Mouse (Mus musculus) hindbrain, postnatal 0 days (tissue): ENCODE data around the gene Zbtb48. TPM values are rescaled to one million over a fixed set of nuclear protein-coding genes. Genes with fewer than 3 reads are reported as not detected.
A peak's percentile ranks its signal among the peaks of the same experiment; 100 is the strongest.

ENCODE experiments used
- ATAC-seq: fragments of 200-750 bp; cut with Nextera tagmentation; 2 replicates; pipeline ENCODE4 v1.8.0; 2017; ENCODE audit warnings: mild to moderate bottlenecking, moderate TSS enrichment, moderate library complexity
- DNase-seq: peaks from one replicate; pipeline ENCODE4 v3.0.0-alpha.2; 2015; ENCODE audit warnings: low spot score
- H3K27ac ChIP-seq: fragments of 300-500 bp; sonication (generic); 2 replicates; pipeline ENCODE4 v1.5.1; 2014; ENCODE audit warnings: mild to moderate bottlenecking
- H3K27me3 ChIP-seq: fragments of 300-500 bp; sonication (generic); 2 replicates; pipeline ENCODE4 v1.6.1; 2014; ENCODE audit warnings: low read length, mixed read lengths; ENCODE audit not compliant: insufficient read depth
- H3K36me3 ChIP-seq: fragments of 300-500 bp; sonication (generic); 2 replicates; pipeline ENCODE4 v1.6.1; 2014; ENCODE audit warnings: low read length, mixed read lengths; ENCODE audit not compliant: insufficient read depth
- H3K4me1 ChIP-seq: fragments of 300-500 bp; sonication (generic); 2 replicates; pipeline ENCODE4 v1.6.1; 2014; ENCODE audit warnings: antibody characterized with exemption, low read length, mixed read lengths; ENCODE audit not compliant: insufficient read depth
- H3K4me2 ChIP-seq: fragments of 300-500 bp; sonication (generic); 2 replicates; pipeline ENCODE4 v1.6.1; 2014; ENCODE audit warnings: low read depth, mild to moderate bottlenecking, low read length, moderate library complexity, mixed read lengths
- H3K4me3 ChIP-seq: fragments of 300-500 bp; sonication (generic); 2 replicates; pipeline ENCODE4 v1.5.1; 2014; ENCODE audit warnings: low read length
- H3K9ac ChIP-seq: fragments of 300-500 bp; sonication (generic); replicated peaks from 2 replicates; pipeline ENCODE4 v1.6.1; 2014; ENCODE audit warnings: mild to moderate bottlenecking, low read length, moderate library complexity, mixed read lengths
- H3K9me3 ChIP-seq: fragments of 300-500 bp; sonication (generic); 2 replicates; pipeline ENCODE4 v1.6.1; 2016; ENCODE audit warnings: low read length, mixed read lengths
- CTCF ChIP-seq: IDR thresholded peaks from 2 replicates; pipeline ENCODE4 v1.5.1; 2016; ENCODE audit warnings: antibody characterized with exemption, control low read depth, low read depth
- WGBS: fragments of 180-500 bp; shearing (Covaris S2); extraction: QIAGEN DNeasy Blood & Tissue Kit; methylation state at CpG from one replicate; pipeline ENCODE4 v1.1.7; 2014; 5-methylcytosine and 5-hydroxymethylcytosine counted together
- polyA plus RNA-seq: library from polyadenylated mRNA; unstranded; fragments of >200 nt; fragmentation: Nextera tagmentation; extraction: Ambion mirVana; gene quantifications from 2 replicates; pipeline ENCODE4 v1.2.1, GENCODE M21; 2015
- total RNA-seq: library from RNA; depleted of rRNA; stranded (reverse); fragments of >200 nt; gene quantifications from 2 replicates; pipeline ENCODE4 v1.2.3, GENCODE M21; 2014

The Zbtb48 gene
- total and polyA plus RNA-seq, 2 experiments from 2014 or later, result 7.0 to 10.7 TPM

DNA sequence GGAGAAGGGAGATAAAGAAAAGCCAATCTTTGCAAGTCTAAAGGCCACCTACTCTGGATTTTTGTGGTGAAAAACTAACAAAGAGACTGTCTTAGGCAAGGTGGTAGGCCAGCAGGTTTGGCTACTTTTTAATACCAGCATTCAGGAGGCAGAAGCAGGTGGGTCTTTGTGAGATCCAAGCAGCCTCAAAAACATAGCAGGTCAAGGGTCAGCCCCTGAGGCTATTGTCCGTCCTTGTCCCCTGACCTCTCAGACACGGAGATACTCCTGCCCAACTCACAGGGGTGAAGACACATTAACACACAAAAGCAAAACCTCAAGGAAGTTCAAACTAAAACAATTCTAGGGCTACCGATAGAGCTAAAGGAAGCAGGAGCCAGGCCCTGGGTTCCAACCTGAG, 20.7 kb downstream of the Zbtb48 start:
- Histone ChIP-seq H3K9me3 (no peaks in the 10 kb centered on the region), H3K36me3 (no peaks in the 10 kb centered on the region), H3K9ac (no peak overlapping the region), H3K4me1 (peaks cover 12% of the 10 kb centered on the region), H3K27me3 (no peaks in the 10 kb centered on the region; the same call in 1 of the 2 replicates), H3K4me2 (no peak overlapping the region), H3K27ac (no peak overlapping the region), H3K4me3 (no peak overlapping the region)
- WGBS, result 17% methylated on average over 3 of the region's 3 CpGs
- DNase-seq (no peak), ATAC-seq (no peak)
- no peak for TF ChIP-seq CTCF

DNA sequence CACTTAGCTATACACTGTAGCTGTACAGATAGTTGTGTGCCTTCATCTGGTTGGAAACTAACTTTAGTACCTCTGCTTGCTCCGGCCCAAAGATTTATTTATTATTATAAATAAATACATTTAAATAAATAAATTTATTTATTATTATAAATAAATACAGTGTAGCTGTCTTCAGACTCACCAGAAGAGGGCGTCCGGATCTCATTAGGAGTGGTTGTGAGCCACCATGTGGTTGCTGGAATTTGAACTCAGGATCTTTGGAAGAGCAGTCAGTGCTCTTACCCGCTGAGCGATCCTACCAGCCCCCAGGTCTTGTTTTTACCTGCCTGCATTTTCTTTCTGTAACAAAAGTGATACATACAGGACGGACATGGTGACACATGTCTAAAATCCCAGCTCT, 21.3 kb downstream of the Zbtb48 start:
- Histone ChIP-seq H3K4me1 (peaks cover 12% of the 10 kb centered on the region), H3K27me3 (no peaks in the 10 kb centered on the region; the same call in 1 of the 2 replicates), H3K27ac (no peak overlapping the region), H3K36me3 (no peaks in the 10 kb centered on the region), H3K9me3 (no peaks in the 10 kb centered on the region), H3K4me3 (no peak overlapping the region), H3K4me2 (no peak overlapping the region), H3K9ac (no peak overlapping the region)
- peak; percentile 21; the same call in 1 of the 2 replicates for TF ChIP-seq CTCF
- WGBS, result 79% methylated on average over 6 of the region's 6 CpGs
- DNase-seq (no peak), ATAC-seq (no peak)

- H3K36me3 ChIP-seq, result no peaks in the 10 kb centered on the region
- no peak overlapping the region for H3K9ac ChIP-seq
- no peak for TF ChIP-seq CTCF
- H3K4me1 ChIP-seq, result peaks cover 6% of the 10 kb centered on the region; the same call in 1 of the 2 replicates
- ATAC-seq (no peak), DNase-seq (no peak)
- no peak overlapping the region for H3K4me3 ChIP-seq
- 98% methylated on average over 3 of the region's 3 CpGs for WGBS
- H3K9me3 ChIP-seq, result no peaks in the 10 kb centered on the region
- H3K27ac ChIP-seq, result no peak overlapping the region
- H3K27me3 ChIP-seq, result no peaks in the 10 kb centered on the region; the same call in 1 of the 2 replicates
- no peak overlapping the region for H3K4me2 ChIP-seq
Observed at GRCm38 (mm10) chr4:152002063-152002462, 25.4 kb downstream of the Zbtb48 start.

- no peak overlapping the region for H3K27ac ChIP-seq
Observed at GRCm38 (mm10) chr4:152001335-152001734, 26.1 kb downstream of the Zbtb48 start.

DNA sequence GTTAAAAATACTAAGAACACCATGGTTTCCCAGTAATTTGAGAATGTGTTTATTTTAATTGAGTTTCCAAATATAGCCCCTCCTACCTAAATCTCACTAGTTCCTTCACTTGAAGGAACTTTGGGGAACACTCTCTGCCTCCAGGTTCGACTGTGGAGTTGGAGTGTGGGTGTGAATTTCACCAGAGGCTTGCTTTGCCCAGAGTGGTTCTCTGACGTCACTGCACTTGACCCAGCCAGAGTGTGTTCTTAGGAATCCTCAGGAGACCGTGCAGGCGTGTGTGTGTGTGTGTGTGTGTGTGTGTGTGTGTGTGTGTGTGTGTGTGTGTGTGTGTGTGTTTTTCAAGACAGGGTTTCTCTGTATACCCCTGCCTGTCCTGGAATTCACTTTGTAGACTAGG, 26.6 kb downstream of the Zbtb48 start:
- WGBS, result 53% methylated on average over 4 of the region's 4 CpGs
- Histone ChIP-seq H3K36me3 (no peaks in the 10 kb centered on the region), H3K27ac (no peak overlapping the region), H3K4me2 (no peak overlapping the region), H3K4me1 (peaks cover 7% of the 10 kb centered on the region; the same call in 1 of the 2 replicates), H3K9ac (no peak overlapping the region), H3K9me3 (no peaks in the 10 kb centered on the region), H3K27me3 (no peaks in the 10 kb centered on the region), H3K4me3 (no peak overlapping the region)
- no peak for TF ChIP-seq CTCF
- ATAC-seq (no peak), DNase-seq (no peak)

More at GRCm38 (mm10) chr4:152001335-152001734, 26.1 kb downstream of the Zbtb48 start:
- no peak for TF ChIP-seq CTCF
- Histone ChIP-seq H3K4me2 (no peak overlapping the region), H3K27me3 (no peaks in the 10 kb centered on the region), H3K9me3 (no peaks in the 10 kb centered on the region), H3K4me1 (peaks cover 7% of the 10 kb centered on the region; the same call in 1 of the 2 replicates), H3K4me3 (no peak overlapping the region), H3K36me3 (no peaks in the 10 kb centered on the region), H3K9ac (no peak overlapping the region)
- DNase-seq (no peak), ATAC-seq (no peak)
- 59% methylated on average over 4 of the region's 4 CpGs for WGBS

- no peak for DNase-seq
- Histone ChIP-seq H3K4me1 (peaks cover 7% of the 10 kb centered on the region; the same call in 1 of the 2 replicates), H3K9me3 (no peaks in the 10 kb centered on the region), H3K27ac (no peak overlapping the region), H3K27me3 (no peaks in the 10 kb centered on the region), H3K36me3 (no peaks in the 10 kb centered on the region), H3K4me3 (no peak overlapping the region), H3K4me2 (no peak overlapping the region), H3K9ac (no peak overlapping the region)
- no peak for TF ChIP-seq CTCF
- 70% methylated on average over 3 of the region's 3 CpGs for WGBS
- ATAC-seq, result no peak
Observed at GRCm38 (mm10) chr4:151999481-151999880, 28.0 kb downstream of the Zbtb48 start.

- no peaks in the 10 kb centered on the region for H3K36me3 ChIP-seq
- no peak for TF ChIP-seq CTCF
- no peaks in the 10 kb centered on the region for H3K9me3 ChIP-seq
- peaks cover 7% of the 10 kb centered on the region; the same call in 1 of the 2 replicates for H3K4me1 ChIP-seq
- no peaks in the 10 kb centered on the region for H3K27me3 ChIP-seq
- ATAC-seq, result no peak
- H3K9ac ChIP-seq, result no peak overlapping the region
- no peak for DNase-seq
- WGBS, result 63% methylated on average over 3 of the region's 3 CpGs
- no peak overlapping the region for H3K4me3 ChIP-seq
- H3K27ac ChIP-seq, result no peak overlapping the region
- H3K4me2 ChIP-seq, result peak overlapping the region; percentile 70; the same call in 1 of the 2 replicates
Observed at GRCm38 (mm10) chr4:151997701-151998100, 29.8 kb downstream of the Zbtb48 start.
